Mouse (Mus musculus) embryonic stem cell, embryonic (primary cell): ENCODE results near the gene S100a4.

ENCODE experiments used
- CTCF ChIA-PET, 4 experiments: fragments of 300-600 bp in 2 of 4; fragments of 350-600 bp in 2 of 4; sonication (Branson Sonifier 250); formaldehyde crosslinking; loops; one replicate each; lab custom pipeline; 2022; ENCODE audit warnings: inconsistent platforms in 2 of 4; lab: Charles Lee
- POLR2A ChIA-PET, 4 experiments: fragments of 300-600 bp in 2 of 4; fragments of 350-600 bp in 2 of 4; sonication (Branson Sonifier 250); formaldehyde crosslinking; loops; one replicate each; lab custom pipeline; 2022; ENCODE audit warnings: antibody characterized with exemption in 4 of 4, inconsistent platforms in 1 of 4; lab: Charles Lee

Gene S100a4

GRCm38 (mm10) chr3:90608223-90608622, 4.7 kb downstream of the S100a4 start, which contains the start of gene S100a5:
TSS of gene S100a5 (plus strand) at chr3:90608523.
- ChIA-PET CTCF (interaction anchor here in 1 of 4 experiments (1.2 kb wide), 1 partner anchor 102 kb away, joined by 3 read pairs; no protein-coding TSS in a partner anchor), POLR2A (no interaction called here)

GRCm38 (mm10) chr3:90609102-90609501, 5.5 kb downstream of the S100a4 start:
- ChIA-PET CTCF (interaction anchor here in 1 of 4 experiments (0.7 kb wide), 1 partner anchor 15 kb away, joined by 5 read pairs; no protein-coding TSS in a partner anchor), POLR2A (interaction anchor here in 1 of 4 experiments (0.7 kb wide), 1 partner anchor 59 kb away, joined by 3 read pairs; no protein-coding TSS in a partner anchor)

GRCm38 (mm10) chr3:90611494-90611893, 7.9 kb downstream of the S100a4 start:
- CTCF ChIA-PET: interaction anchor here in 2 of 4 experiments (0.6 to 1.5 kb wide), 5 partner anchors 25 to 120 kb away, joined by 3 to 4 read pairs (median 3); partner anchors contain the start of gene Snapin (in 1 of the 2)
- POLR2A ChIA-PET: interaction anchor here in 2 of 4 experiments (0.7 to 4.0 kb wide), 7 partner anchors 8 to 127 kb away, joined by 3 to 19 read pairs (median 4); partner anchors contain the start of gene S100a4 (in 1 of the 2)

GRCm38 (mm10) chr3:90612061-90612460, 8.5 kb downstream of the S100a4 start:
- ChIA-PET CTCF (interaction anchor here in 3 of 4 experiments (0.6 to 4.9 kb wide), 8 partner anchors 9 to 104 kb away, joined by 3 to 44 read pairs (median 3); no protein-coding TSS in a partner anchor), POLR2A (interaction anchor here in 2 of 4 experiments (0.6 to 4.0 kb wide), 7 partner anchors 8 to 162 kb away, joined by 3 to 19 read pairs (median 4); partner anchors contain the start of genes S100a4 (in 1 of the 2) and Snapin (in 1 of the 2))

GRCm38 (mm10) chr3:90612728-90613291, 9.2 kb downstream of the S100a4 start, which contains the start of gene S100a6:
TSS of gene S100a6 (plus strand) at chr3:90612882.
- ChIA-PET POLR2A (interaction anchor here in 3 of 4 experiments (0.6 to 4.0 kb wide), 12 partner anchors 9 to 163 kb away, joined by 3 to 19 read pairs (median 4); partner anchors contain the start of genes S100a4 (in 1 of the 3) and Snapin (in 1 of the 3)), CTCF (interaction anchor here (0.6 to 4.9 kb wide), 15 partner anchors 9 to 239 kb away, joined by 3 to 44 read pairs (median 3); partner anchors contain the start of genes S100a14 (in 2 of the 4) and Snapin (in 1 of the 4))

GRCm38 (mm10) chr3:90613461-90614147, 10.0 kb downstream of the S100a4 start:
- POLR2A ChIA-PET: interaction anchor here in 3 of 4 experiments (0.6 to 4.0 kb wide), 13 partner anchors 9 to 108 kb away, joined by 3 to 19 read pairs (median 4); no protein-coding TSS in a partner anchor
- CTCF ChIA-PET: interaction anchor here (0.6 to 4.9 kb wide), 23 partner anchors 8 to 240 kb away, joined by 3 to 44 read pairs (median 4); partner anchors contain the start of genes S100a14 (in 1 of the 4) and Snapin (in 1 of the 4)

- CTCF ChIA-PET: interaction anchor here (0.6 to 4.9 kb wide), 23 partner anchors 9 to 241 kb away, joined by 3 to 44 read pairs (median 4); partner anchors contain the start of genes S100a14 (in 1 of the 4) and Snapin (in 1 of the 4)
- POLR2A ChIA-PET: interaction anchor here in 2 of 4 experiments (0.6 to 4.0 kb wide), 14 partner anchors 9 to 134 kb away, joined by 3 to 19 read pairs (median 5); no protein-coding TSS in a partner anchor
Observed at GRCm38 (mm10) chr3:90614148-90614530, 10.6 kb downstream of the S100a4 start.

- POLR2A ChIA-PET: interaction anchor here in 3 of 4 experiments (0.6 to 2.9 kb wide), 17 partner anchors 10 to 135 kb away, joined by 3 to 18 read pairs (median 5); partner anchors contain the start of gene Snapin (in 2 of the 3)
- CTCF ChIA-PET: interaction anchor here (0.6 to 4.9 kb wide), 25 partner anchors 9 to 241 kb away, joined by 3 to 44 read pairs (median 4); partner anchors contain the start of genes Chtop (in 1 of the 4), S100a14 (in 1 of the 4) and Snapin (in 1 of the 4)
Observed at GRCm38 (mm10) chr3:90614611-90615251, 11.2 kb downstream of the S100a4 start.

GRCm38 (mm10) chr3:90615415-90615814, 11.8 kb downstream of the S100a4 start:
- POLR2A ChIA-PET: interaction anchor here (0.5 to 2.9 kb wide), 17 partner anchors 11 to 140 kb away, joined by 3 to 18 read pairs (median 5); partner anchors contain the start of genes Snapin (in 2 of the 4) and Chtop (in 1 of the 4)
- CTCF ChIA-PET: interaction anchor here in 3 of 4 experiments (0.6 to 4.9 kb wide), 17 partner anchors 8 to 242 kb away, joined by 3 to 44 read pairs (median 4); partner anchors contain the start of gene Chtop (in 1 of the 3)

GRCm38 (mm10) chr3:90615911-90616310, 12.3 kb downstream of the S100a4 start:
- ChIA-PET POLR2A (interaction anchor here (0.5 to 1.7 kb wide), 9 partner anchors 29 to 141 kb away, joined by 3 to 7 read pairs (median 5); partner anchors contain the start of genes Snapin (in 2 of the 4) and Chtop (in 1 of the 4)), CTCF (interaction anchor here in 3 of 4 experiments (0.6 to 4.9 kb wide), 6 partner anchors 12 to 242 kb away, joined by 3 to 44 read pairs (median 4); no protein-coding TSS in a partner anchor)

GRCm38 (mm10) chr3:90617586-90617985, 14.0 kb downstream of the S100a4 start:
- POLR2A ChIA-PET: interaction anchor here in 2 of 4 experiments (0.6 to 1.3 kb wide), 4 partner anchors 32 to 171 kb away, joined by 3 to 5 read pairs (median 3); partner anchors contain the start of gene Snapin (in 1 of the 2)
- CTCF ChIA-PET: interaction anchor here in 3 of 4 experiments (0.6 to 2.2 kb wide), 10 partner anchors 10 to 205 kb away, joined by 3 to 18 read pairs (median 4); partner anchors contain the start of gene Snapin (in 1 of the 3)

- ChIA-PET POLR2A (interaction anchor here in 3 of 4 experiments (0.5 to 1.1 kb wide), 7 partner anchors 17 to 113 kb away, joined by 3 to 12 read pairs (median 3); partner anchors contain the start of gene Chtop (in 1 of the 3)), CTCF (interaction anchor here (0.6 to 1.6 kb wide), 9 partner anchors 9 to 248 kb away, joined by 3 to 5 read pairs (median 3); no protein-coding TSS in a partner anchor)
Observed at GRCm38 (mm10) chr3:90621552-90621951, 18.0 kb downstream of the S100a4 start.

- CTCF ChIA-PET: interaction anchor here (0.6 to 1.3 kb wide), 6 partner anchors 9 to 86 kb away, joined by 3 to 6 read pairs (median 3); partner anchors contain the start of gene S100a6 (in 1 of the 4)
Observed at GRCm38 (mm10) chr3:90623435-90624071, 20.0 kb downstream of the S100a4 start.

GRCm38 (mm10) chr3:90625496-90625895, 21.9 kb downstream of the S100a4 start:
- POLR2A ChIA-PET: interaction anchor here in 1 of 4 experiments (1.0 kb wide), 1 partner anchor 38 kb away, joined by 3 read pairs; no protein-coding TSS in a partner anchor
- CTCF ChIA-PET: interaction anchor here in 1 of 4 experiments (1.1 kb wide), 1 partner anchor 14 kb away, joined by 4 read pairs; no protein-coding TSS in a partner anchor

More at GRCm38 (mm10) chr3:90623435-90624071, 20.0 kb downstream of the S100a4 start:
- POLR2A ChIA-PET: interaction anchor here in 2 of 4 experiments (1.1 to 1.3 kb wide), 3 partner anchors 10 to 110 kb away, joined by 3 to 4 read pairs (median 4); no protein-coding TSS in a partner anchor

- POLR2A ChIA-PET: no interaction called here
- CTCF ChIA-PET: interaction anchor here in 1 of 4 experiments (1.1 to 4.1 kb wide), 3 partner anchors 13 to 40 kb away, joined by 4 to 14 read pairs (median 9); no protein-coding TSS in a partner anchor
Observed at GRCm38 (mm10) chr3:90626266-90627021, 22.9 kb downstream of the S100a4 start.
